Mouse (Mus musculus) brain, embryonic 14.5 days (tissue): ENCODE measurements around the gene Hs6st1. TPM values are rescaled to one million over a fixed set of nuclear protein-coding genes. Genes with fewer than 3 reads are reported as not detected.
A peak's percentile ranks its signal among the peaks of the same experiment; 100 is the strongest.

Experiments used
- DNase-seq: peaks from one replicate; pipeline ENCODE4 v3.0.0-alpha.2; 2011; ENCODE audit warnings: low read depth
- CTCF ChIP-seq: fragments of 200-500 bp; IDR thresholded peaks from 2 replicates; pipeline ENCODE4 v1.5.1; 2012; ENCODE audit warnings: inconsistent platforms, mild to moderate bottlenecking, moderate library complexity, borderline replicate concordance; ENCODE audit not compliant: insufficient read depth, insufficient read length; ENCODE audit errors: extremely low read depth
- POLR2A ChIP-seq: fragments of 200-500 bp; IDR thresholded peaks from 2 replicates; pipeline ENCODE4 v1.6.1; 2012; ENCODE audit warnings: mild to moderate bottlenecking, inconsistent platforms, borderline replicate concordance; ENCODE audit not compliant: poor library complexity, insufficient read depth, insufficient read length, severe bottlenecking; ENCODE audit errors: extremely low read depth
- polyA plus RNA-seq: library from polyadenylated mRNA; depleted of rRNA; stranded (reverse); fragments of >200 nt; gene quantifications from 2 replicates; pipeline ENCODE4 v1.2.3, GENCODE M21; 2012

Hs6st1 gene
- polyA plus RNA-seq, 1 experiment, result 123 TPM

DNA sequence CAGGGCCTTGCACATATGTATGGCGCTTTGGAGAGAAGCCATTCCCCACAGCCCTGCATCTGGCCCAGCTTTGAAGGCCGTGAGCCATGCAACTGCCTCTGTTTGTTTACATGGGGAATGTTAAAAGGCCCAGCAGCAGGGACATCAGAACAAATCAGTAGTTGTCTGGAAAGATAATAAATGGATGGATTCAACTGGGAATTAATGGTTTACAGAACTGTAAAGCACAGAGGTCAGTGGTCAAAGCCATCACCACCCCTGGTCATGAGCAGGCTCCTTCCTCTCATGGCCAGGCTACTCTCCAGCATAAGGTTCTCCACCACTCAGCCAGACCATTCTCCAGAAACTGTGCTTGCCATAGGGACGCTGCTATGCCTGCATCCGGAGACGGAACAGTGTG, 7.5 kb downstream of the Hs6st1 start:
- no peak for TF ChIP-seq CTCF
- TF ChIP-seq POLR2A, result no peak
- DNase-seq, result no peak

DNA sequence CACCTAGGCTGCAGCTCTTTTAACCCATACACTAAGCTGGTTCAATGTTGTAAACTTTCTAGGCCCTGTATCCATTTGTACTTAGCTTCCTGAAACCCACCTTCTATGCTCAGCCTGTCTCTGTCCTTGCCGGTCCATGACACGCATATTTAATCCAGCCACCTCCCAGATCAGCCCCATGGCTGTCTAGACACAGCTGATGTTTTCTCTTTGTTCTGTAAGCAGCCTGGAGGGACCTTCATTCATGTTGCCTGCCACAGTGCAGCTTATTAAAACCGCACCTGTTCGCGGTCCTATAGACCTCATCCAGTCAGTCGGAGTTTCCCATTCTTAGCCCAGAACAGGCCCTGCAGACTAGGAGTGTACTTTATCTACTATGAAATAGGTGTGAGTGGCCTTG, 8.9 kb downstream of the Hs6st1 start:
- TF ChIP-seq CTCF, result no peak
- peak; percentile 64 for DNase-seq

DNA sequence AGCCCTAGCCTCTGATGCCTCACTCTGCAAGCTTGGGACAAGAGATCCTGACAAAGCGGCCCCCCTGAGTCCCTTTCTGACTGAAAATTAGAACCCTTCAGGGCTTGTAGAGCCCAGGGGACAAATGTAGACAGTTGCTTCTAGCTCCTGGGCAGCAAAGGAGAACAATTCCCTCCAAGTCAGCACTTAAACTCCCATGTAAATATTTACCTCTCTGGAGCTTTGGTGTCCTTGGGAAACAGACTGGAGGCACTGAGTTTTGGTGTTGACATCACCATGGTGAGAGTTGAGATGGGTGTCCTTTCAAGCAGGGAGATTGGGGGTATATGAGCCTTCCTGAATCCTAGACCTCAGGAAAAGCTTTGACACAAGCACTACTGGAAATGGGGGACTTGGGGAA, 10.1 kb downstream of the Hs6st1 start:
- no peak for DNase-seq
- TF ChIP-seq CTCF, result no peak
- no peak for TF ChIP-seq POLR2A

GRCm38 (mm10) chr1:36079679-36080078, 11.5 kb downstream of the Hs6st1 start:
- no peak for TF ChIP-seq POLR2A
- no peak for TF ChIP-seq CTCF
- DNase-seq, result no peak

GRCm38 (mm10) chr1:36080974-36081373, 12.8 kb downstream of the Hs6st1 start:
- no peak for TF ChIP-seq POLR2A
- no peak for TF ChIP-seq CTCF
- no peak for DNase-seq

DNA sequence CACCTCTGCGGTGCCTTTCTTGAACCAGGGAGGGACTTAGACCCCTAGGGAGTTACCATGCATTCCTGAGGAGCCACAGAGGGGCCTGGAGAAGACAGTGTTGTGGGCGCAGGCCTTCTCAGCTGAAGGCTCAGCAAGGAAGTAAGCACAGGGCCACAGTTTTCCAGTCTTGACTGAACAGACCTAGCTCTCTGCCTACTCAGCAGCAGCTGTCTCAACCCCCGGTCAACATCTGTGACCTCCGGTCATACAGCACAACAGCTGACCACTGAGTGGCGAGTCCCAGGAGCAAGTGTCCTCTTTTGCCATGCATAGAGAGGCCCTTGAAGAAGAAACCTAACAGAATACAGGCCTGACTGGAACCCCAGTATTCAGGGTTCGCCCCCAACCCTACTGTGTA, 14.0 kb downstream of the Hs6st1 start:
- DNase-seq, result no peak

GRCm38 (mm10) chr1:36083554-36083953, 15.4 kb downstream of the Hs6st1 start:
- DNase-seq, result no peak
- TF ChIP-seq CTCF, result no peak

More for the DNA sequence above, 14.0 kb downstream of the Hs6st1 start:
- TF ChIP-seq CTCF (no peak), POLR2A (no peak)

DNA sequence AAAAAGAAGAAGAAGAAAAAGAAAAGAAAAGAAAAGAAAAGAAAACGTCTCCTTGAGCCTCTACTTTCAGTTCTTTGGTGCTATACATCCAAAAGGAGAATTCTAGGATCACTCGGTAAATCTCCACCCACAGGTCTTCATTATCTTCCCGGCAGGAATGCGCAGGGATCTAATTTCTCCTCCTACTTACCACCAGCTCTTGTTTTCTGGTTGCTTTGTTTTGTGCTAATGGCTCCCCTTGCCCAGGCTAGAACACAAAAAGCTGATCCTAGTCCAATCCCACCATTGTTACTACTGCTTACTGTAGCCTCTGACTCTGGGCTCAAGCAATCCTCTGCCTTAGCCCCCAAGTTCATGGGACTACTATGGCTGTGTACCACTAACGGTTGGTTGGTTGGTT, 16.9 kb downstream of the Hs6st1 start:
- TF ChIP-seq CTCF (no peak), POLR2A (no peak)
- no peak for DNase-seq

DNA sequence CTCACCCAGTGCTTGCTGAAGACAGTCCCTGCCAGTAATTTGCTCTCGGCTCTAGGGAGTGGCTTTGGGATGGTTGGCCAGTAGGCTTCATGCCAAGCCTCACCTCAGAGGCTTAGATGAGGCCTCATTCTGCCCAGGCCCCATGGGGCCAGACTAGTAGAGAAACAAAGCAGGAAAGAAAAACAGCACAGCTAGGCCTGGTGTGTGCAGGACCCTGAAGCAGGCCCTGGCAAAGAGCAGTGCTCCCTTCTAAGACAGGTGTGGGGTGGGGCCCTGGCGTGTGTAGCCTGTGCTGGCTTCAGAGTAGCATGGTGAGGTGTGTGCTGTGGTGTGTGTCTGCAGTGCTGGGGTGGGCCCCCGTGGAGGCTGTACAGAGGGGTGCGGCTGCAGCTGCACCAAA, 20.2 kb downstream of the Hs6st1 start:
- TF ChIP-seq POLR2A (no peak), CTCF (no peak)
- DNase-seq, result peak; percentile 64

DNA sequence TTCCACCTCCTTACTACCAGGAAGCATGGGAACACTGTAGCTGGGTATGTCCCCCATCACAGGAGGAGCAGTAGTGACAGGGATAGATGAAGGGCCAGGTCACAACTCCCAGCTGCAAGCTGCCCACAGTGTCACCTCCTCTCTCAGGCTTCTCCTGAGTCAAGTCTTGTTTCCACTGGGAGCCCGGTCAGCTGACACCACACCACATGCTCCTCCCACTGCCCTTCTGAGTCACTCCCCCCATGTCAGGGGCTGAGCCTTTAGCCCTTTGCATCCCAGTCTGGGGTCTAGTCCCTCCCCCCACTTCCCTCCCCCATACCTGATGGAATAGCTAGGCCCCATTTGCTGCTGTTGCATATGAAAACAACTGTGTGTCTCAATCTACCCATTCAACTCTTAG, 21.3 kb downstream of the Hs6st1 start:
- no peak for DNase-seq
- no peak for TF ChIP-seq CTCF
- no peak for TF ChIP-seq POLR2A

- TF ChIP-seq POLR2A (no peak), CTCF (no peak)
- no peak for DNase-seq
Measured at GRCm38 (mm10) chr1:36090011-36090721, 22.0 kb downstream of the Hs6st1 start.

DNA sequence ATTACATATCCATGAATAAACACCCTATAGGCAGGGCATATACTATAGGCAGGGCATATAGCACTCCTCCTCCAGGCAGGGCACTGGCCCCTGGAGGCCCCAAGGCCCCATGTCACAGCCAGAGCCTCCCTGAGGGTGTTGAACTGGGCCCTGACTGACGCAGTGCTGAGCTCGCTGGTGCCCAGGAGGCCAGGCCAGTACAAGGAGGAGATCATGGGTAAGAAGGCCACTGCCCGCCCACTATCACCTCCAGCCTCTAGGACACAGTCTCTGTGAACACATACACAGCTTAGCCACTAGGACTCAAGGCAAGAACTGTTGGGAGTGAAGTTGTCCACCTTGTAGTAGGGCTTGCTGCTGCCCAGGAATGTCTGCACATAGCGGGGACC, 22.5 kb downstream of the Hs6st1 start:
- no peak for DNase-seq
- no peak for TF ChIP-seq CTCF
- TF ChIP-seq POLR2A, result no peak
